Mouse (Mus musculus): ENCODE results near the gene Tmem42. TPM values are rescaled to one million over a fixed set of nuclear protein-coding genes. Genes with fewer than 3 reads are reported as not detected.

The Tmem42 gene
- polyA plus RNA-seq (2017; shearing (Covaris generic)), result 10 to 100 TPM; 18.0 to 18.3 TPM

GRCm38 (mm10) chr9:123020995-123021631 is at the start of gene Tmem42:
TSS of gene Tmem42 (plus strand) at chr9:123021326.
- ATAC-seq, result peak; percentile 92

- ATAC-seq, result peak; percentile 53
These were observed 22.5 kb upstream of the Tmem42 start for GRCm38 (mm10) chr9:122998406-122999192.

- peak; percentile 66 for ATAC-seq
These were observed 21.9 kb upstream of the Tmem42 start for GRCm38 (mm10) chr9:122999193-122999586.

GRCm38 (mm10) chr9:123004718-123005117 is 16.4 kb upstream of the Tmem42 start:
- ATAC-seq, result no peak

- peak; percentile 66 for ATAC-seq
These were observed 15.1 kb upstream of the Tmem42 start for GRCm38 (mm10) chr9:123006071-123006470.

- ATAC-seq, result no peak
These were observed 682 bp downstream of the Tmem42 start for GRCm38 (mm10) chr9:123021636-123022379.

- no peak for ATAC-seq
These were observed 3.1 kb downstream of the Tmem42 start for GRCm38 (mm10) chr9:123024201-123024600.

GRCm38 (mm10) chr9:123031496-123032246 is 10.5 kb downstream of the Tmem42 start:
- peak; percentile 65 for ATAC-seq

- ATAC-seq, result no peak
These were observed 13.3 kb downstream of the Tmem42 start, which contains the start of gene Tgm4 for GRCm38 (mm10) chr9:123034426-123034825. TSS of gene Tgm4 (plus strand) at chr9:123034726.

GRCm38 (mm10) chr9:123047665-123048064 is 26.5 kb downstream of the Tmem42 start:
- ATAC-seq, result no peak

GRCm38 (mm10) chr9:123058724-123059292 is 37.7 kb downstream of the Tmem42 start:
- ATAC-seq, result peak; percentile 94

- ATAC-seq, result no peak
These were observed 39.0 kb downstream of the Tmem42 start for GRCm38 (mm10) chr9:123060172-123060571.

Other genes with a start within 250 kb of the Tmem42 start
- gene Tcaim, start 215.8 kb upstream of the Tmem42 start, polyA plus RNA-seq (2017; shearing (Covaris generic)), result 10 to 100 TPM; 11.6 to 14.5 TPM
- gene Gm35549, start 177.3 kb upstream of the Tmem42 start, polyA plus RNA-seq (2017; shearing (Covaris generic)), result 1 to 10 TPM; 1.3 to 1.9 TPM
- 10 to 100 TPM; 23.7 to 38.9 TPM for gene Zfp445, start 155.3 kb upstream of the Tmem42 start, polyA plus RNA-seq (2017; shearing (Covaris generic))
- gene Zkscan7, start 135.6 kb upstream of the Tmem42 start, polyA plus RNA-seq (2017; shearing (Covaris generic)), result 1 to 10 TPM; 1.4 to 6.6 TPM
- not detected for gene Zfp105, start 98.3 kb upstream of the Tmem42 start, polyA plus RNA-seq (2017; shearing (Covaris generic))
- gene 1110059G10Rik, start 70.3 kb upstream of the Tmem42 start, polyA plus RNA-seq (2017; shearing (Covaris generic)), result 10 to 100 TPM; 21.0 to 32.6 TPM
- gene Kif15, start 70.3 kb upstream of the Tmem42 start, polyA plus RNA-seq (2017; shearing (Covaris generic)), result 10 to 100 TPM; 16.8 to 19.3 TPM
- 1 to 10 TPM in 1 of 2 experiments, not detected in 1; 1.4 TPM for gene Tgm4, start 13.4 kb downstream of the Tmem42 start, polyA plus RNA-seq (2017; shearing (Covaris generic))
- 10 to 100 TPM; 13.6 to 19.3 TPM for gene Zdhhc3, start 91.9 kb downstream of the Tmem42 start, polyA plus RNA-seq (2017; shearing (Covaris generic))
- 10 to 100 TPM; 85.5 to 95.0 TPM for gene Exosc7, start 91.9 kb downstream of the Tmem42 start, polyA plus RNA-seq (2017; shearing (Covaris generic))
- not detected for gene Clec3b, start 129.6 kb downstream of the Tmem42 start, polyA plus RNA-seq (2017; shearing (Covaris generic))
- gene Cdcp1, start 194.7 kb downstream of the Tmem42 start, polyA plus RNA-seq (2017; shearing (Covaris generic)), result under 1 TPM; 0.57 to 0.97 TPM
- gene Tmem158, start 239.4 kb downstream of the Tmem42 start, polyA plus RNA-seq (2017; shearing (Covaris generic)), result 1 to 10 TPM in 1 of 2 experiments, under 1 TPM in 1; 0.46 to 1.2 TPM

Data from activated CD4-positive, CD25-positive, alpha-beta regulatory T cell, adult 4 months (primary cell).